Mouse (Mus musculus) erythroblast, embryonic 14.5 days (primary cell): Measurements from ENCODE around the gene Ccl7.

ENCODE experiments used
- GATA1 ChIP-seq: IDR thresholded peaks from 2 replicates; pipeline ENCODE4 v1.6.1; 2012; ENCODE audit warnings: low read length, inconsistent platforms, mixed read lengths
- TAL1 ChIP-seq: IDR thresholded peaks from 3 replicates; pipeline ENCODE4 v1.6.1; 2012; ENCODE audit warnings: low read length, inconsistent platforms, mixed read lengths

DNA sequence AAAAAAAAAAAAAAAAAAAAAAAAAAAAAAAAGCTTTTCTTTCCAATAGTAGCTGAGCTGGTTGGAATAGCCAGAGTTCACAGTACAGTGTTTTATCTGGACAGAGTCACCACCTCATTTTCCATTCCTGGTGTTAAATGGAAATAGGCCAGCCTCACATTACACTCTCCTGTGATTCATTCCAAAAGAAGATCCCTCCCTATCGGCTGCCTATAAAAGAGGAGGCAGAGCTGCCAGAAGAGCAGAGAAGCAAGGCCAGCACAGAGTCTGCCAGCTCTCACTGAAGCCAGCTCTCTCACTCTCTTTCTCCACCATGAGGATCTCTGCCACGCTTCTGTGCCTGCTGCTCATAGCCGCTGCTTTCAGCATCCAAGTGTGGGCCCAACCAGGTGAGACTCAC lies at the start of gene Ccl7:
- no peak for TF ChIP-seq GATA1
- TF ChIP-seq TAL1: no peak
